Mouse (Mus musculus) heart, postnatal 0 days (tissue): ENCODE results near the gene Tdgf1.

Experiments
- CTCF ChIP-seq: IDR thresholded peaks from 2 replicates; pipeline ENCODE4 v1.5.1; 2016; ENCODE audit warnings: antibody characterized with exemption, control low read depth, low read depth
- EP300 ChIP-seq: IDR thresholded peaks from 2 replicates; pipeline ENCODE4 v1.6.1; 2016; ENCODE audit warnings: antibody characterized with exemption, low read depth

DNA sequence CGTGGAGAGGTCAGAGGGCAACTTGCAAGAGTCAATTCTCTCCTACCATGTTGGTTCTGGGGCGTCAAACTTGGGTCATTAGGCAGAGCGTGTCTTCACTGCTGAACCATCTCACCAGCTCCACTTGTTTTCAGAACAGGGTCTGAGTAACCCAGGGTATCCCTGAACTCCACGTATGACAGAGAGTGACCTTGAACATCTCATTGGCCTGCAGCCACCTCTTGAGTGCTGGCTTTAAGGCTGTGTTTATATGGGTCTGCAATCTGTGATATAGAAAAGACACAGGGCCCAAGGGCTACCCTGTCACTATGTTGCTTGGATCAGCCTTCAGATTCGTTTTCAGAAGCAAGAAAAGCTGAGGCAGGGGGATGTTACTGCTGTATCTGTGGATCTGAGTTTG lies 13.7 kb upstream of the Tdgf1 start:
- no peak for TF ChIP-seq CTCF
- TF ChIP-seq EP300: no peak
